Mouse (Mus musculus) thymus, postnatal 0 days (tissue): ENCODE results near the gene Vac14. TPM values are rescaled to one million over a fixed set of nuclear protein-coding genes. Genes with fewer than 3 reads are reported as not detected.

Experiments used
- DNase-seq: peaks from one replicate; pipeline ENCODE4 v3.0.0-alpha.2; 2015; ENCODE audit warnings: low spot score
- polyA plus RNA-seq: library from polyadenylated mRNA; unstranded; fragments of >200 nt; fragmentation: Nextera tagmentation; extraction: Ambion mirVana; gene quantifications from 2 replicates; pipeline ENCODE4 v1.2.1, GENCODE M21; 2015

Vac14 gene
- polyA plus RNA-seq, 1 experiment from 2014 or later = 15.9 TPM

GRCm38 (mm10) chr8:110716075-110716474, 97.7 kb downstream of the Vac14 start:
- no peak for DNase-seq

GRCm38 (mm10) chr8:110717131-110717530, 98.7 kb downstream of the Vac14 start:
- no peak for DNase-seq

- DNase-seq = no peak
Measured at GRCm38 (mm10) chr8:110718209-110718968, 100.0 kb downstream of the Vac14 start.

DNA sequence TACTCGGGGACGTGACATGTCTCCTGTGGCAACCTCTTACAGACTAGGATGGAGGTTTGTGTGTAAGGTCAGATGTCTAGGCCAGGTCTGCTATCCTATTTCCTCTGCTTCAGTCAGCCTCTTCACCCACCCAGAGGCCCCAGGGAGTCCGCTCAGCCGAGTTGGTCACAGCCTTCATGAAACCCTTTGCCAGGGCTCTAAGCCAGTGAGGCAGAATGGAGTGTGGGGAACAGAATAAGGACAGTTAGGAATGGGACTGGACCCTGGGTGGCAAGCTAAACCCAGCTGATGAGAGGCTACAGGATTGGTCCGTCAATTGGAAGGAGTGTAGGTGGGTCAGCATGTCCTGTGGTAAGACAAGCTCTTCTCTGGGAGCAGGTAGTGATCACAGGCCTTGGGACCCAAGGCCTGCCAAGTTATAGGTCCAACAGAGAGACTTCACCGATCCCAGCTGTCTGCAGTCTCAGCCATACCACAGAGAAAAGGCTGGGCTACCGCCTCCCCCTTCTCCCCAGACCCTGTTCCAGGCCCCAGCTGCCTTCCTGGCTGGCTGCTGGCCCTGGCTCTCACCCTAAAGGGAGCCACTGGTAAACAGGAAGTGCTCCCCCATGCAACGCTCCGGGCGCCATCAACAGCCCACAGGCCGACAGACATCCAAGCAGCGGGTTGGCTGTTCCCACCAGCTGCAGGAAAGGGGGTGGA, 100.7 kb downstream of the Vac14 start:
- peak; percentile 40 for DNase-seq

DNA sequence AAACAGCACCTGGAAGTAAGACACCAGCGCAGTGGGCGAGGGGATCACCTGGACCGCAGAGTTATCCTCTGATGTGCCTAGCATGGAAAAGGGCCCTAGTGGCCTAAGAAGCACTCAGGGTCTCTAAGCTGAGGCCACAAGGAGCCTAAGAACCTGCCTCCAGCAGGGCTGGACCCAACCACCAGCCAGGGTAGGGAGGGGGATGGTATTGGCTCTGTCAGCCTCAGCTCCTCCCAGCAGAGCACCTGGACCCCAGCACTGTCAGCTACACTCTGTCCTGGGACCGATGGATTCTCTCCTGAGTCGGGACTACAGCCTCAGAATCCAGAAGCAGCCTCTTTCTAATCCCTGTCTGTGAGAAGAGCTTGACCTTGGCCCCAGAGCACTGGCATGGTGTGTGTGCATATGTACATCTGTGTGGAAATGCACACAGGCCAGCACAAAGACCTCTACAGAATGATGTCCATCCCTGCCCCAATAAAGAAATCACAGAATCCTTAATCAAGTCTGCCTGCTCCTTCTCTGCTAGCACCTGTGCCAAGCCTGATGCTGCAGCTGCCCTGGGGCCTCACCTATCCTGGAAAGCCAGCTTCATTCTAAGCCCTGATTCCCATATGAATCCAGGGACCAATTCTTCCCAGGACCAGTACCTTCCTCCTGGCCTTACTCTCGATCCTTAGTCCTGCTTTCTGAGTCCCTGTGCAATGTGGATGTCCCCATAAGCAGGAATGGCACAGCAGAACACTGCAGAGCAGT, 101.7 kb downstream of the Vac14 start:
- no peak for DNase-seq

DNA sequence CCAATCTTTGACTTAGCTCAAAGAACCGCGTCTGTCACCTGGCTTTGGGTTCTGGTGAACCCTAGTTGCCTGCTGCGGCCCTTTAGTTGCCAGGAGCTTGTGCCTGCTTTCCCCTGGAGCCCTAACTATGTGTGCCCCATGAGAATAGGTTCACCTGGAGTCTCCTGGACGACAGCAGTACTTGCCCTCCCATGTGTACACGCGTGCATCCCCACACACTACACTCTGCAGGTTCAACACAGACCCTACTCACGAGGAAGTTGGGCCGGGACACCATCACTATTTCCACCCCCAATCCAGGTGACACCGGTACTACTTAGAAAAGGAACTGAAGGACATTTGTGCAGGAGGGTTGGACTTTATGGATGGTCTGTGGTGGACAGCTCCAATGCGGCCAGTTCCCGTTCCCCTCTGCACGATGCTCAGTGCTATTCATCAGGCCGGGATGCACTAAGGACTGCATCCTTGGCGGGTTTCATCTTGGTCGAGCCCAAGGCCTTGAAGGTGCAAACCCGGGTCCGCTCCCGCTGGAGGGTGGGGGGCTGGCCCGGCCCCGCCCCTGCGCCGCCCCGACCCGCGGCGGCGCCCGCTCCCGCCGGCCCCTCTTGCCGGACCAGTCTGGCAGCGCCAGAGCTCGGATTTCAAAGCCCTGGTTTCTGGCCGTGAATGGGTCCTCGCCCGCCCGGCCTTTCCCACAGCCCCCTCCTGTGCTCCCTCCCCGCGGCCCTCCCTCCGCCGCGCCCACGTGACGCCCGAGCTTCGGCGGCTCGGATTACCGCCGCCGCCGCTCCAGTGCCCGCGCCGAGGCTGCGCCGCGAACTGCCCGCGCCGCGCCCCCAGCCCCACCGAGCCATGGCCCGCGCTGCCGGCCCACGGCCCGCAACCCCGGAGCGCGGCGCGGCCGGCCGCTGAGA, 102.6 kb downstream of the Vac14 start, which contains the start of gene Mtss1l:
TSS of gene Mtss1l (plus strand) at position 792 of the 914 bp plus-strand sequence.
- peak; percentile 23 for DNase-seq

DNA sequence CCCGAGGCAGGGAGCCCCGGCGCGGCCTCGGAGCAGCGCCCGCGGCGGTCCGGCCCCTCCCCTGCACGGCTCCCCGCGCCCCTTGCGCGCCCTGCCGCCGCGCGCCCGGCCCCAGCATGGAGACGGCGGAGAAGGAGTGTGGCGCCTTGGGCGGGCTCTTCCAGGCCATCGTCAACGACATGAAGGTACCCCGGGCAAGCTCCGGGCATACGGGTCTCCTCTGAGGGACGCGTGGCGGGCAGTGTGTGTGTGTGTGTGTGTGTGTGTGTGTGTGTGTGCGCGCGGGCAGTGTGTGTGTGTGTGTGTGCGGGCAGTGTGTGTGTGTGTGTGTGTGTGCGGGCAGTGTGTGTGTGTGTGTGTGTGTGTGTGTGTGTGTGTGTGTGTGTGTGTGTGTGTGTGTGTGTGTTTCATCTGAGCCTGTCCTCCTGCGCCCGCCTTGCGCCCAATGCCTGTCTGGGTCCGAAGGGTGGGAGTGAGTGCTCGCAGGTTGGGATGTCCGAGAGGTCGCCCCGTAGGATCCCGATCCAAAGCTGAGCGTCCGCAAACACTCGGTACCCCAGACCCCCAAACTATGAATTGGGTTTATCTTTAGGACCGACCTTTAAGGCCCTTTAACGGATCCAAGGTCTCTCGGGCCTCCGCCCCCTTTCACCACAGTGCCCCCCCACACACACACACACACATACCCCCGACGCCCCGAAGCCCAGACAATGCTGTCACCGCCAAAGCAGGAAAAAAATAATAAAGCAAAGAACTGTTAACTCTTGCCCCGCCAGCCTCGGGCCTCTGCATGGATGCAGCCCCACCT, 103.4 kb downstream of the Vac14 start:
- DNase-seq = peak; percentile 23

GRCm38 (mm10) chr8:110722414-110723011, 104.1 kb downstream of the Vac14 start:
- DNase-seq = no peak

DNA sequence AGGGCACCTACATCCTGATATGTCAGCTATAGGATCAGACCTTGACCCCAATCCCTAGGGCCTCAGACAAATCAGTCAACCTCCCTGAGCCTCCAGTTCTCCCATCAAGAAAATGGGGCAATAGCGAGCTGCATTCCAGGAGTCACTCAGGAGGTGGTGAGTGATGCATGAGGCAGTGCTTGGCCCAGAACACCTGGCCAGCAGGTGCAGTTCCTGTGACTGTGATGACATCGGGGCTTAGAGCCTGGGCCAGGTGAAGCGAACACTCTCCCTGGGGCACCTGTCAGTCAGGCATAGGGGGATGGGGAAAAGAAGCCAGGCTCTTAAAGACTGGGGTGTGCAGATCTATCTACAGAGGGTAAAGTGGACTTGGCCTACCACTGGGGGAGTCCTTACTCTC, 106.1 kb downstream of the Vac14 start:
- no peak for DNase-seq

- no peak for DNase-seq
Measured at GRCm38 (mm10) chr8:110725084-110725838, 106.9 kb downstream of the Vac14 start.

GRCm38 (mm10) chr8:110726893-110727292, 108.5 kb downstream of the Vac14 start:
- DNase-seq = peak; percentile 69

- no peak for DNase-seq
Measured at GRCm38 (mm10) chr8:110731346-110731859, 113.0 kb downstream of the Vac14 start.

GRCm38 (mm10) chr8:110733036-110733435, 114.7 kb downstream of the Vac14 start:
- DNase-seq = no peak

DNA sequence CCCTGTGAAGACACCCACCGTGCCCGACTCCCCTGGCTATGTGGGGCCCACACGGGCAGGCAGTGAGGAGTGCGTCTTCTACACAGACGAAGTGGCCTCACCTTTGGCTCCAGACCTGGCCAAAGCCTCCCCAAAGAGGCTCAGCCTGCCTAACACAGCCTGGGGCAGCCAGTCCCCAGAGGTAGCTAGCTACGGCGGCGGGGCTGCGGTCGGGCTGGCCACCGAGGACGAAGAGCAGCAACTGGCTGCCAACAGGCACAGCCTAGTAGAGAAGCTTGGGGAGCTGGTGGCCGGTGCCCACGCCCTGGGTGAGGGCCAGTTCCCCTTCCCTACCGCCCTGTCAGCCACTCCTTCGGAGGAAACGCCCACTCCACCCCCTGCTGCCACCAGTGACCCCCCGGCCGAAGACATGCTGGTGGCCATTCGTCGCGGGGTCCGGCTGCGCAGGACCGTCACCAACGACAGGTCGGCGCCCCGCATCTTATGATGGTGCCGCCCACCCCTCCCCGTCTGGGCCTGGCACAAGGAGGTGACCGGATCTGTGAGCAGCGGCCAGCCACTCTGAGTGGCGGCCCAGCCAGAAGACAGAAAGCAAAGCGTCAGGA, 120.3 kb downstream of the Vac14 start:
- DNase-seq = no peak

- DNase-seq = no peak
Measured at GRCm38 (mm10) chr8:110740629-110741175, 122.3 kb downstream of the Vac14 start.

- no peak for DNase-seq
Measured at GRCm38 (mm10) chr8:110741816-110742451, 123.5 kb downstream of the Vac14 start.

DNA sequence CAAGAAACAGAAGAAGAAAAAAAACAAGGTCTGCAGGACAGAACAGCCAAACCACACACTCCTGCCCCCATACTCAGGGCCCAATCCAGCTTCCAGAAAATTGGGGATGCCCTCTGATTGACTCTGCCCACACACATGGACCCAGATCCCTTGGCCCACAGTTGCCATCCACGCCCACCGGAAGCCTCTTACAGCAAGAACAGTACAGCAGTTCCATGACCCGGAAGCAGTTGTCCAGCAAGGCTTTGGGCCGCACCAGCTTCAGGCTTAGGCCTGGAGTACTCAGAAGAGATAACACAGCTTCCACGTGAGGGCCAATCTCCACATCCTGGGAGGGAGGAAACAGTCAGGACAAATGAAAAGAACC, 124.0 kb downstream of the Vac14 start:
- DNase-seq = no peak
